Mouse (Mus musculus): ENCODE measurements around the gene Fam161b.

Gene Fam161b

GRCm38 (mm10) chr12:84361555-84362489, at the start of gene Fam161b, which contains the start of gene Coq6:
TSS of gene Fam161b (minus strand) at chr12:84361833.
TSS of gene Coq6 (plus strand) at chr12:84361657.
- DNase-seq (ENCODE audit: low read depth in 2 of 2, low spot score in 2 of 2) = peak; percentile 91 to 93

DNA sequence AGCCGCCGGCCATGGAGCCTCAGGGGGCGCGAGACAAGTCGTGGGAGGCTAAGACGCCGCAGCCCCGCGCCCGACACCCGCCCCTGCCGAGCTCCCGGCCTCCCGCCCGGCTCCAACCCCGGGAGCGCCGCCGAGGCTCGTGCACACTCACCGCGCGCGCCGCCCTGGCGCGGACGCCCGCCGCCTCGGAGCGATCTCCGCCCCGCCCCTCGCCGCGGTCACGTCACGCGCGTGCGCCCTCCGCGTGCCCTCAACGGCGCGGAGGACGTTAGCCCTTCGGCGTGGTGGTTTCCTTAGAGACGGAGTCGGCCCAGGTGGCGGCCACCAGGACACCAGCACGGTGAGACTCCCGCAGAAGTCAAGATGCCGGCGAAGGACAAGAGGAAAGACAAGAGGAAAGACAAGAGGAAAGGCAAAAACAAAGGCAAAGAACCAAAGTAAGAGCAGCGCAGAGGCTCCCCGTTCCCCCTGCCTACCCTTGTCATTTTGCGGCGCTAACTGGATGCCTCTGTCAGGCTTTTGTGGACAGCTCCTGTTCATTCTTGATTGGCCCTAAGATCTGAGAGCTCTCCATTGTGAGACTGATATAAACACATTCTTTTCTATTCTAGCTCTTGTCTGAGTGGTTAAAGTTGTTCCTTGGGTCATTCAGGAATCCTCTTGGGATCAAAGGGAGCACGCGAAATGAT, 47.3 kb upstream of the Fam161b start, which contains the start of the genes Entpd5 and Bbof1:
Entpd5 (minus strand) TSS at position 211 of the 689 bp plus-strand sequence.
Bbof1 (plus strand) TSS at position 253 of the 689 bp plus-strand sequence.
- DNase-seq (ENCODE audit: low read depth in 2 of 2, low spot score in 2 of 2) = peak; percentile 78 to 86

GRCm38 (mm10) chr12:84407874-84408818, 46.5 kb upstream of the Fam161b start:
- DNase-seq (ENCODE audit: low read depth in 2 of 2, low spot score in 2 of 2) = peak; percentile 62 to 81

- no peak for DNase-seq (ENCODE audit: low read depth in 2 of 2, low spot score in 2 of 2)
These were observed 45.6 kb upstream of the Fam161b start for GRCm38 (mm10) chr12:84407259-84407658.

DNA sequence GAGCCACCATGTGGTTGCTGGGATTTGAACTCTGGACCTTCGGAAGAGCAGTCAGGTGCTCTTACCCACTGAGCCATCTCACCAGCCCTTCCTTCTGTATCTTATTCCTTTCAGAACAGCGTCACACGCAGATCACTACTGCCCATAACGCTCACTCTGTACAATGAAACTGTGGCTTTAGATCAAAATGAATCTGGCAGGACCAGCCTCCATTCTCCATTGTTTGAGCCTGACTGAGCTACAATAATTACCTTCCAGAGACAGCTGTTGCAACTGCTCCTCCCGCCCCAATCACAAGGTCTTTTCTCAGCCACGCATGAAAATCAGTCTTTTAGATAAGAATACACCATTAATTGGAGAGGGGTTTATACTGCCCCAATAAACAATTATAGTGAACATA, 42.9 kb upstream of the Fam161b start:
- DNase-seq (ENCODE audit: low read depth in 2 of 2, low spot score in 2 of 2) = no peak

DNA sequence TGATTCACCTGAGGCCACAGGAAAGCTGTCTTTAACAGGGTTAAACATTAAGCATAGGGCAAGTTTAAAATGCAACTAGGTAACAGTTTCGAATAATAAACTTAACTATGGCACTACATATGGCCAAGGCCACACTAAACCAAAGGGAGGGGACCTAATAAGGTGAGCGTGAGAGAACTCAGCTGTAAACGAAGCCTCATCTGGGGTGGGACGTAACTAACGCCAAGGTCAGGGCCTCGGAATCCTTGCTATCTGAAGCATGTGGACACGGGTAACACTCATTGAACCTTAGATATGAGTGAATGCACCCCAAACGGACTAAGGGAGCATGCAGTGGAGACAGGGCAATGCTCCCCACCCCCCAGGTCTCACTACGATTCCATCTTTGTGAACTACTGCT, 41.3 kb upstream of the Fam161b start:
- no peak for DNase-seq (ENCODE audit: low read depth in 2 of 2, low spot score in 2 of 2)

DNA sequence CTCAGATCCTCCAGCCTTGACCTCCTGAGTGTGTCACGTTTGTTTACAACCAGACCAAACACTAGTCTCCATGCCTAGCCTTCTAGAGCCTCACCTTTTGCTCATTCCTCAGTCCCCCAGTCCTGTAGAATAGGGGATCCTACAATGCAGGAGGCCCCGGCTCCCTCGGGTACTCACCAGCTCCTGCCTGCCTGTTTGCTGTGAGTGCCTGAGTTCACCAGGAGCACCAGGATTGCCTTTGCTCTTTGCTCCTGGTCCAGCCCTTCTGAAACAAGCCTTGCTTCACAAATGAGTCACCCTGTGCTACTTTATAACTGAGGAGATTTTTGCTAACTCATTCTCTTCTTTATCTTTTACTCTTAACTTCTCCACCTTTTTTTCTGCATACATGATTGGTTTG, 39.0 kb upstream of the Fam161b start:
- no peak for DNase-seq (ENCODE audit: low read depth in 2 of 2, low spot score in 2 of 2)

DNA sequence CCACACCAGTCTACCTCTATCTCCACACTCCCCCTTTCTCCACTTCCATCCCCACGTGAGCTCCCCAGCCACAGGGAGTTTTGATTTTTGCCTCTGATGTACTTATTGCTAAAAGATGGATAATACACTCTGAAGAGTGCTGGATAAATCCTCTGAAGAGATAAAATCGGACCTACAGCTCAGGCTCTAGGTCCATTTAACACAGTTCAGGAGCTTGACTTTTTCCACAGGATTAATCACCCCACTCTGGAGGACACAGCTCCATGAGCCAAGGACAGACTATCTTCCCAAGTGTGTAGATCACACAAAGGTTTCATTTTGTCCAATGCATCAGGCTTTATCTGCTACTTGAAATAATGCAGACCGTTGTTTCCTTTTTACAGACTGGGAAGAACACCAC, 38.4 kb upstream of the Fam161b start:
- DNase-seq (ENCODE audit: low read depth in 2 of 2, low spot score in 2 of 2) = no peak

- no peak for DNase-seq (ENCODE audit: low read depth in 2 of 2, low spot score in 2 of 2)
These were observed 38.0 kb upstream of the Fam161b start for GRCm38 (mm10) chr12:84399663-84400062.

- no peak for DNase-seq (ENCODE audit: low read depth in 2 of 2, low spot score in 2 of 2)
These were observed 37.5 kb upstream of the Fam161b start for GRCm38 (mm10) chr12:84399135-84399534.

- DNase-seq (ENCODE audit: low read depth in 2 of 2, low spot score in 2 of 2) = no peak
These were observed 37.0 kb upstream of the Fam161b start for GRCm38 (mm10) chr12:84398629-84399028.

DNA sequence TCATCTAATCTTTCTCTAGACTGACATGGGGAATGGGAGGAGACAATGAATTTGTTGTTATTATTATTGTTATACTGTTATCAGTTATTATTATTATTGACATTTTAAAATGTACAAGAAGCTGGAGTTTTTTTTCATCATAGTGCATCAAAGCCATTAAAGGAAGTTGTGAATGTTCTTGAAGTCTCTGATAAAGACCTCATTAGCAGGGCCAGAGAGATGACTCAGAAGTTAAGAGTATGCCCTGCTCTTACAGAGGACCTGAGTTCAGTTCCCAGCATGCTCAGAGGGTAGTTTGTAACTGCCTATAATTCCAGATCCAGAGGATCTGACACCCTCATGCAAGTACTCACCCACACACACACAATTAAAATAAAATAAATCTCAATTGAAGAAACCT, 36.1 kb upstream of the Fam161b start:
- no peak for DNase-seq (ENCODE audit: low read depth in 2 of 2, low spot score in 2 of 2)

GRCm38 (mm10) chr12:84396947-84397679, 35.5 kb upstream of the Fam161b start:
- no peak for DNase-seq (ENCODE audit: low read depth in 2 of 2, low spot score in 2 of 2)

- no peak for DNase-seq (ENCODE audit: low read depth in 2 of 2, low spot score in 2 of 2)
These were observed 32.2 kb upstream of the Fam161b start for GRCm38 (mm10) chr12:84393847-84394246.

GRCm38 (mm10) chr12:84392681-84393080, 31.0 kb upstream of the Fam161b start:
- DNase-seq (ENCODE audit: low read depth in 2 of 2, low spot score in 2 of 2) = no peak

- no peak for DNase-seq (ENCODE audit: low read depth in 2 of 2, low spot score in 2 of 2)
These were observed 28.7 kb upstream of the Fam161b start for GRCm38 (mm10) chr12:84390336-84390735.

DNA sequence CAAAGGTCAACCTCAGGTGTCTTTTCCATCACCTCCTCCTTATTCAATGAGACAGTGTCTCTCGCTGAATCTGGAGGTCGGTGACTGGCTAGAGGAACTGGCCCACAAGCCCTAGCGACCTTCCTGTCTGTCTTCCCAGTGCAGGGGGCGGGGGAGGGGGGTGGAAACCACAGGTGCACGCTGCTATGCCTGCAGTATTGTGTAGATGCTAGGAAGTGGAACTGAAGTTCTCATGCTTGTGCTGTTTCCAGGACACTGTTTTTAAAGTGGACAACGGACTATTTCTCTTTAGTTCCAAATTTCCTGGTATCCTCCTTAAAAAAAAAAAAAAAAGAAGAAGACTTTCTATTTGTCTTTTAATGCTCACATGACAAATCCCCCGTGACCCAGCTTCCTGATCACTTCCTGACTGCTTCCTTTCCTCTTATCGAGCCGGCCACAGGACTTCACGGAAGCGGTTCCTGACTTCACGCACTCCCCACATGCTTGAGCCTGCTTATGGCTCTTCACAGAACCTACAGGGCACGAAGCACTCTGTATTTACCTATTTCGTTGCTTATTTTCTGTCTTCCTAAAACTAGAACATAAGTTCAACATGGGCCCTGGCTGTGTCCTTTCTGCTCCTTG, 27.3 kb upstream of the Fam161b start:
- DNase-seq (ENCODE audit: low read depth in 2 of 2, low spot score in 2 of 2) = no peak

DNA sequence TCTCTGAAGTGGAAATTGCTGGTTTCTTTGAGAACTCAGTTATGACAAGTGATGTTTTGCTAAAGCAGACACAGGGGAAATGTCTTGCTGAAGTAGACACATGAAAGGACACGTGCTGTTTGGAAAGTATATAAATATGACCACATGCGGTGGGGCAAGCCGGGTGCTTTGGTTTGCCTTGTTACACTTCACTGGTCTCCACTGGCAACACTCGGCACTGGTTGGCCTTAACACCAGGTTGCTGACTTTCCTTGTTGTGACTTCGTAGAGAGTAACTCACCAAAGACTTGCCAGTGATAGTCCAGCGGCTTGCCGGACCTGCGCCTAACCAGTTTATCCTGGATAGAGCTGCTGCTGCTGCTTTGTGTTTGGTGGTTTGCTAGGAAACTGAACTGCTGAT, 26.5 kb upstream of the Fam161b start:
- DNase-seq (ENCODE audit: low read depth in 2 of 2, low spot score in 2 of 2) = no peak

DNA sequence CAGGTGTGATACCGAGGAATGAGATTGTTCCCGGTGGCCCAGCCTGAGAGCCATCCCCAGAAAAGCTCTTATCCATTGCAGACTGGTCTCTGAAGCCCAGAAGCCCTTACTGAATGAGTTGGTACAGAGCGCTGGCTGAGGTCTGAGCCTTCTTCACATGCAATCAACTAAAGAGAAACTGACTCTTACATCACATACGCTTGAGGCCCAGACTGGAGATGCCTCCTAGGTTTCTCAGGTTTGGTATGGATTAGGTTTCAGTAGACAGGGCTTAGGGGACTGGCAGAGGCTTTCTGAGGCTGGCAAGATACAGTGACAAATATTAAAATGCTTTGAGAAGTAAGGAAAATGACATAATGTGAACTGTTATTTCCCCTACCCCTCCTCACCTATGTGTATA, 23.8 kb upstream of the Fam161b start:
- DNase-seq (ENCODE audit: low read depth in 2 of 2, low spot score in 2 of 2) = no peak

DNA sequence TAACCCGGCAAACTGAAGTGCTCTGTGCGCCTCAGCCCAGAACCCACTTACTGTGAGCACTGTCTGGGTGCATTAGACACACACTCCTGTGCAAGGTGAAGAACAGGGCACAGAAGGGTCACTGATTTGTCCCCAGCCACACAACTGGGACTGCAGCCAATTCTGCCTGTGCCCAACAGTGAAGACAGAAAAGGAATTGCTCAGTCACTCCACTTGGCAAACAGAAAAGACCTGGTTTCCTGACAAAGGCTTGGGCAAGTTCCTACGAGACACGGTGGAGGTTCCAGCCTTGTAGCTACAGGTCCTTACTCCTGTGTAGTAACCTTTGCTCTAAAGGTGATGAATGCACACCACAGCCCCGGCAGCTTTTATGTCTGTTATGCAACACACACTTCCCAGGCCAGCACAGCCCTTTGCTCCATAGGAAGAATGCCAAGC, 23.0 kb upstream of the Fam161b start:
- no peak for DNase-seq (ENCODE audit: low read depth in 2 of 2, low spot score in 2 of 2)
